Mouse (Mus musculus) layer of hippocampus, postnatal 36 days (tissue): ENCODE results near the gene Clrn3. TPM values are rescaled to one million over a fixed set of nuclear protein-coding genes. Genes with fewer than 3 reads are reported as not detected.

ENCODE experiments used
- DNase-seq, 2 experiments: peaks; one replicate each; pipeline ENCODE4 v3.0.0; 2022
- microRNA-seq, 2 experiments: library from miRNA; unstranded; fragments of <30 nt; microRNA quantifications; one replicate each; pipeline ENCODE4 v1.2.0; 2021
- total RNA-seq, 2 experiments: library from RNA; stranded (reverse); gene quantifications; 2 replicates each; pipeline ENCODE4 v1.2.3; 2021

The Clrn3 gene
- total RNA-seq, 2 experiments from 2014 or later: not detected

- DNase-seq: no peak
Measured at GRCm38 (mm10) chr7:135486645-135487382, 41.6 kb downstream of the Clrn3 start.

GRCm38 (mm10) chr7:135485796-135486410 lies 42.6 kb downstream of the Clrn3 start:
- peak; percentile 73 to 76 for DNase-seq

GRCm38 (mm10) chr7:135485116-135485795 lies 43.2 kb downstream of the Clrn3 start:
- DNase-seq: no peak

- DNase-seq: no peak
Measured at GRCm38 (mm10) chr7:135484341-135484740, 44.1 kb downstream of the Clrn3 start.

GRCm38 (mm10) chr7:135483751-135484150 lies 44.7 kb downstream of the Clrn3 start:
- DNase-seq: no peak

- DNase-seq: no peak
Measured at GRCm38 (mm10) chr7:135481150-135481549, 47.3 kb downstream of the Clrn3 start.

- no peak for DNase-seq
Measured at GRCm38 (mm10) chr7:135479912-135480311, 48.5 kb downstream of the Clrn3 start.

GRCm38 (mm10) chr7:135479322-135479880 lies 49.1 kb downstream of the Clrn3 start:
- DNase-seq: no peak

GRCm38 (mm10) chr7:135477256-135477655 lies 51.2 kb downstream of the Clrn3 start:
- no peak for DNase-seq

- no peak for DNase-seq
Measured at GRCm38 (mm10) chr7:135475981-135476380, 52.5 kb downstream of the Clrn3 start.

- DNase-seq: no peak
Measured at GRCm38 (mm10) chr7:135470319-135470718, 58.1 kb downstream of the Clrn3 start.

GRCm38 (mm10) chr7:135468631-135469030 lies 59.8 kb downstream of the Clrn3 start:
- no peak for DNase-seq

- peak; percentile 35 to 48 for DNase-seq
Measured at GRCm38 (mm10) chr7:135465293-135465692, 63.2 kb downstream of the Clrn3 start.

GRCm38 (mm10) chr7:135464689-135465259 lies 63.7 kb downstream of the Clrn3 start:
- peak; percentile 64 to 81 for DNase-seq

Small RNA genes lying within 50 kb of the gene (microRNA-seq; reads per million reads assigned to microRNA genes)
- gene Mir1962: 0 reads per million in 2 experiments

Other genes starting within 250 kb of the Clrn3 start
- gene Foxi2, start 118.3 kb downstream of the Clrn3 start, total RNA-seq: not detected
- 10 to 100 TPM; 47.0 to 53.8 TPM for gene Ptpre, start 8.8 kb upstream of the Clrn3 start, total RNA-seq
- gene Mki67, start 187.7 kb upstream of the Clrn3 start, total RNA-seq: 1 to 10 TPM; 1.4 to 1.7 TPM